Mouse (Mus musculus) megakaryocyte, embryonic 14.5 days (primary cell): ENCODE data around the gene Inafm2.

Source experiments
- FLI1 ChIP-seq: IDR thresholded peaks from 2 replicates; pipeline ENCODE4 v1.6.1; 2012; ENCODE audit warnings: low read length, inconsistent platforms, mixed read lengths
- GATA1 ChIP-seq: IDR thresholded peaks from 3 replicates; pipeline ENCODE4 v1.6.1; 2012; ENCODE audit warnings: mixed read lengths, low read length, inconsistent platforms, borderline replicate concordance

DNA sequence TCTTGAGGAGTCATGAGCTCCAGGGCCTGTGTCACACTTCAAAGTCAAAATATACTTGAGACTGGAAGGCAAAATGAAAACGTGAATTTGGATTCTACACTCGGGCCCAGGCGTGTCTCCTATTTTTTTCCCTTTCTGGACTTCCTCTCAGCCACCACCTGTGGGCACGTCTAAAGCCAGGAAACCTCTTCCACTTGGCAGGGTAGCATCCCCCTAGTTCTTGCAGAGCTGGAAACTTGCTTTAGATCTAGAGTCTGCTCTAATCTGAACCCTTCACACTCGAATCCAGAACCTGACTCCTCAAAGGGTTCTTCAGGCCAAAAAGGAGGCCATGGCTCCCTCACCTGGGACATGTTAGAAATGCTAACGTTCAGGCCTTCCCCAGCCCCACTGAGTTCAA lies 9.8 kb downstream of the Inafm2 start:
- TF ChIP-seq GATA1 (no peak), FLI1 (no peak)
